In the genomic region with DNA sequence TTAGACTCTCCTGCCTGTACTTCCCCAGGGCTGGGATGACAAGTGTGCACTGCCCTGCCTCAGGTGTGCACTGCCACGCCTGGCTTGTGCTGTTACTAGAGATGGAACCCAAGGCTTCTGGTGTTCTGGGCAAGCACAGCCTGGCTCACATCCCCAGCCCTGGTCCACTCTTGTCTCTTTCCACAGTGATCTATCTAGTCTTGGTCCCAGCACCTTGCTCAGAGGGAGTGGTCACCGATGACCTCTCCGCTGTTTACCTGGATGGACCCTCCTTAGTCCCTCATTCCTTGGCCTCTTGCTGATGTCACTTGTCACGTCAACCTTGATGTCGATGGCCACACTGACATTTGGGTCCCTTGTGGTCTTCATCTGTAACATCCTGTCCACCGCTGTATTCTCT, we compare ENCODE assay signal across 22 mouse cellular contexts.
A peak's percentile ranks its signal among the peaks of the same experiment; 100 is the strongest.
DNase-seq lines count a peak whose midpoint lies in the region; ATAC-seq and TF ChIP-seq lines count a peak whose summit lies in the region.
"Had no signal": no experiment of that assay in that cellular context is flagged by ENCODE, and none has a peak within 500 bp of the region (broad histone marks: within the 10 kb centered on the region; RNA-seq: fewer than 3 reads in every experiment).

No protein-coding gene starts in this region.

- H3K4me2 ChIP-seq in hindbrain, embryonic 13.5 days, result no peak overlapping the region
- H3K4me2 ChIP-seq in hindbrain, embryonic 11.5 days (replicated peaks; ENCODE audit: low read depth, low read length), result no peak overlapping the region
- H3K4me2 ChIP-seq in liver, embryonic 14.5 days (ENCODE audit: low read depth), result no peak overlapping the region
- H3K4me2 ChIP-seq in liver, embryonic 12.5 days, result no peak overlapping the region
- H3K4me2 ChIP-seq in hindbrain, embryonic 15.5 days, result no peak overlapping the region
- no peak overlapping the region for H3K4me2 ChIP-seq in midbrain, postnatal 0 days (ENCODE audit: low read depth, low read length, poor library complexity, severe bottlenecking)
- H3K4me2 ChIP-seq: limb, embryonic 13.5 days; liver, embryonic 13.5 days; lung, embryonic 14.5 days had no signal

- no peak for TF ChIP-seq EP300 in liver, embryonic 14.5 days (IDR thresholded peaks at IDR 0.05; ENCODE audit: low read depth)

- H3K36me3 ChIP-seq in hindbrain, embryonic 13.5 days, result no peaks in the 10 kb centered on the region
- H3K36me3 ChIP-seq in hindbrain, embryonic 11.5 days (ENCODE audit: control insufficient read depth, insufficient read depth, low read length), result no peaks in the 10 kb centered on the region
- H3K36me3 ChIP-seq in liver, embryonic 14.5 days (replicated peaks; ENCODE audit: control insufficient read depth, insufficient read depth, low read depth), result no peaks in the 10 kb centered on the region
- no peaks in the 10 kb centered on the region for H3K36me3 ChIP-seq in liver, embryonic 12.5 days
- H3K36me3 ChIP-seq in hindbrain, embryonic 15.5 days, result no peaks in the 10 kb centered on the region
- no peaks in the 10 kb centered on the region for H3K36me3 ChIP-seq in midbrain, postnatal 0 days (ENCODE audit: insufficient read depth, low read length)
- H3K36me3 ChIP-seq: forebrain, embryonic 10.5 days; G1E; limb, embryonic 13.5 days; liver, embryonic 13.5 days had no signal

- WGBS in hindbrain, embryonic 13.5 days, result 95% methylated on average over 6 of the region's 6 CpGs
- 94% methylated on average over 6 of the region's 6 CpGs for WGBS in hindbrain, embryonic 11.5 days
- 74% methylated on average over 6 of the region's 6 CpGs for WGBS in liver, embryonic 14.5 days (ENCODE audit: insufficient replicate concordance)
- WGBS in liver, embryonic 12.5 days (ENCODE audit: insufficient replicate concordance), result 83% methylated on average over 6 of the region's 6 CpGs
- WGBS in hindbrain, embryonic 15.5 days, result 94% methylated on average over 6 of the region's 6 CpGs
- 92% methylated on average over 6 of the region's 6 CpGs for WGBS in midbrain, postnatal 0 days

- no peaks in the 10 kb centered on the region for H3K27me3 ChIP-seq in hindbrain, embryonic 13.5 days
- H3K27me3 ChIP-seq in hindbrain, embryonic 11.5 days (ENCODE audit: control insufficient read depth, insufficient read depth, low read length), result no peaks in the 10 kb centered on the region
- H3K27me3 ChIP-seq in liver, embryonic 14.5 days (ENCODE audit: control insufficient read depth, insufficient read depth, low read length), result no peaks in the 10 kb centered on the region
- 0 out of 2 replicates have a peak, but pooled peaks cover 3% of the 10 kb centered on the region for H3K27me3 ChIP-seq in liver, embryonic 12.5 days (replicated peaks)
- no peaks in the 10 kb centered on the region for H3K27me3 ChIP-seq in hindbrain, embryonic 15.5 days
- no peaks in the 10 kb centered on the region for H3K27me3 ChIP-seq in midbrain, postnatal 0 days (ENCODE audit: insufficient read depth, low read length)
- H3K27me3 ChIP-seq: CH12.LX; limb, embryonic 13.5 days; Patski had no signal

- 0 out of 2 replicates have a peak overlapping the region, but pooled peaks have one; percentile 40 for H3K27ac ChIP-seq in hindbrain, embryonic 13.5 days
- H3K27ac ChIP-seq in hindbrain, embryonic 11.5 days (ENCODE audit: low read depth, low read length), result no peak overlapping the region
- no peak overlapping the region for H3K27ac ChIP-seq in liver, embryonic 14.5 days
- H3K27ac ChIP-seq in liver, embryonic 12.5 days, result no peak overlapping the region
- 0 out of 2 replicates have a peak overlapping the region, but pooled peaks have one; percentile 49 for H3K27ac ChIP-seq in hindbrain, embryonic 15.5 days (replicated peaks)
- H3K27ac ChIP-seq in midbrain, postnatal 0 days (ENCODE audit: low read depth, low read length), result no peak overlapping the region
- H3K27ac ChIP-seq: forebrain, embryonic 10.5 days; limb, embryonic 13.5 days; liver, embryonic 13.5 days had no signal

- TF ChIP-seq CTCF in liver, embryonic 14.5 days (IDR thresholded peaks at IDR 0.05; ENCODE audit: low read depth), result no peak
- TF ChIP-seq CTCF in midbrain, postnatal 0 days (IDR thresholded peaks at IDR 0.05), result no peak

- H3K9ac ChIP-seq in hindbrain, embryonic 13.5 days, result no peak overlapping the region
- no peak overlapping the region for H3K9ac ChIP-seq in hindbrain, embryonic 11.5 days (ENCODE audit: low read depth, low read length)
- H3K9ac ChIP-seq in liver, embryonic 14.5 days (replicated peaks), result no peak overlapping the region
- H3K9ac ChIP-seq in liver, embryonic 12.5 days, result no peak overlapping the region
- H3K9ac ChIP-seq in hindbrain, embryonic 15.5 days, result no peak overlapping the region
- no peak overlapping the region for H3K9ac ChIP-seq in midbrain, postnatal 0 days (replicated peaks; ENCODE audit: low read length, poor library complexity, severe bottlenecking)
- H3K9ac ChIP-seq: limb, embryonic 13.5 days; liver, embryonic 13.5 days; lung, embryonic 14.5 days had no signal

- DNase-seq in hindbrain, embryonic 11.5 days (ENCODE audit: low spot score), result no peak
- DNase-seq in liver, embryonic 14.5 days (ENCODE audit: low read depth in 3 of 3, low spot score in 3 of 3), result no peak
- DNase-seq in midbrain, postnatal 0 days (ENCODE audit: low spot score), result no peak
- no peak for DNase-seq in natural killer cell, adult 2 months (ENCODE audit: low spot score in 2 of 2)
- DNase-seq: adrenal gland, postnatal 36 days; B cell, adult 2 months; cerebellum, adult 11 months; cerebellum, adult 9-11 months; gastrocnemius, postnatal 36 days; liver, embryonic 13.5 days; lung, embryonic 14.5 days; right cerebral cortex, postnatal 4 days; thymus, adult 18-20 months; thymus, postnatal 36 days had no signal

- no peaks in the 10 kb centered on the region for H3K9me3 ChIP-seq in hindbrain, embryonic 13.5 days
- no peaks in the 10 kb centered on the region for H3K9me3 ChIP-seq in hindbrain, embryonic 11.5 days (ENCODE audit: control insufficient read depth, low read length)
- H3K9me3 ChIP-seq in liver, embryonic 14.5 days (ENCODE audit: control insufficient read depth, low read length), result no peaks in the 10 kb centered on the region
- no peaks in the 10 kb centered on the region for H3K9me3 ChIP-seq in liver, embryonic 12.5 days (replicated peaks)
- no peaks in the 10 kb centered on the region for H3K9me3 ChIP-seq in hindbrain, embryonic 15.5 days
- no peaks in the 10 kb centered on the region for H3K9me3 ChIP-seq in midbrain, postnatal 0 days (ENCODE audit: low read length)
- H3K9me3 ChIP-seq: forebrain, embryonic 10.5 days; limb, embryonic 13.5 days; liver, embryonic 13.5 days had no signal

- ATAC-seq in hindbrain, embryonic 13.5 days (ENCODE audit: low FRiP score), result no peak
- no peak for ATAC-seq in hindbrain, embryonic 11.5 days (ENCODE audit: low FRiP score)
- peak; percentile 8; the same call in 1 of the 2 replicates for ATAC-seq in liver, embryonic 14.5 days (ENCODE audit: insufficient read depth)
- no peak; the same call in 1 of the 2 replicates for ATAC-seq in liver, embryonic 12.5 days
- ATAC-seq in hindbrain, embryonic 15.5 days (ENCODE audit: low FRiP score, low read depth), result no peak
- ATAC-seq in midbrain, postnatal 0 days (ENCODE audit: low FRiP score), result 0 out of 2 replicates have a peak, but pooled peaks have one; percentile 10

- peaks cover 13% of the 10 kb centered on the region for H3K4me1 ChIP-seq in hindbrain, embryonic 13.5 days (replicated peaks)
- no peaks in the 10 kb centered on the region for H3K4me1 ChIP-seq in hindbrain, embryonic 11.5 days (replicated peaks; ENCODE audit: control insufficient read depth, insufficient read depth, low read length)
- peaks cover 0 to 17% of the 10 kb centered on the region in 2 experiments; a peak in 2 of 4 replicates for H3K4me1 ChIP-seq in liver, embryonic 14.5 days (replicated peaks; ENCODE audit: control insufficient read depth in 2 of 2, insufficient read depth in 2 of 2, low read length in 1 of 2)
- peaks cover 16% of the 10 kb centered on the region for H3K4me1 ChIP-seq in liver, embryonic 12.5 days
- 0 out of 2 replicates have a peak, but pooled peaks cover 11% of the 10 kb centered on the region for H3K4me1 ChIP-seq in hindbrain, embryonic 15.5 days (replicated peaks)
- peaks cover 5% of the 10 kb centered on the region; the same call in 1 of the 2 replicates for H3K4me1 ChIP-seq in midbrain, postnatal 0 days (ENCODE audit: insufficient read depth, low read length)
- H3K4me1 ChIP-seq: forebrain, embryonic 10.5 days had no signal

- H3K4me3 ChIP-seq in hindbrain, embryonic 13.5 days, result no peak overlapping the region
- H3K4me3 ChIP-seq in hindbrain, embryonic 11.5 days (ENCODE audit: low read depth, low read length), result no peak overlapping the region
- H3K4me3 ChIP-seq in liver, embryonic 14.5 days (ENCODE audit: insufficient read depth in 1 of 2, low read depth in 2 of 2, low read length in 2 of 2), result no peak overlapping the region
- no peak overlapping the region for H3K4me3 ChIP-seq in liver, embryonic 12.5 days
- H3K4me3 ChIP-seq in hindbrain, embryonic 15.5 days, result no peak overlapping the region
- H3K4me3 ChIP-seq in midbrain, postnatal 0 days (ENCODE audit: low read depth, low read length), result no peak overlapping the region
- H3K4me3 ChIP-seq: forebrain, embryonic 10.5 days; limb, embryonic 13.5 days; liver, embryonic 13.5 days had no signal

Comparison
In these comparisons a context has a peak if more than half of its experiments do, and no peak if none do; other contexts are left out.
1. ATAC-seq: peak in liver, embryonic 14.5 days (single experiment) and midbrain, postnatal 0 days (single experiment); none in hindbrain, embryonic 13.5 days (single experiment), hindbrain, embryonic 11.5 days (single experiment), liver, embryonic 12.5 days (single experiment) and hindbrain, embryonic 15.5 days (single experiment).
2. H3K27ac ChIP-seq: peak in hindbrain, embryonic 13.5 days (single experiment) and hindbrain, embryonic 15.5 days (single experiment); none in hindbrain, embryonic 11.5 days (single experiment), liver, embryonic 14.5 days (single experiment), liver, embryonic 12.5 days (single experiment) and midbrain, postnatal 0 days (single experiment).